ENCODE assay signal across 7 mouse cellular contexts in genomic region chr4:127021989-127022626, GRCm38 (mm10). TPM values are rescaled to one million over a fixed set of nuclear protein-coding genes. Genes with fewer than 3 reads are reported as not detected.
DNase-seq lines count a peak whose midpoint lies in the region; ATAC-seq lines count a peak whose summit lies in the region.

No protein-coding gene starts in this region.

- H3K4me2 ChIP-seq in embryonic facial prominence, embryonic 12.5 days (replicated peaks): peak overlapping the region; percentile 81
- peak overlapping the region; percentile 97 for H3K4me2 ChIP-seq in limb, embryonic 13.5 days (replicated peaks)
- H3K4me2 ChIP-seq in midbrain, embryonic 16.5 days (ENCODE audit: low read length): peak overlapping the region; percentile 98

- WGBS in embryonic facial prominence, embryonic 12.5 days: under 1% methylated on average over 52 of the region's 53 CpGs
- WGBS in limb, embryonic 13.5 days: under 1% methylated on average over 53 of the region's 53 CpGs
- WGBS in midbrain, embryonic 16.5 days: under 1% methylated on average over 48 of the region's 53 CpGs

- H3K27me3 ChIP-seq in embryonic facial prominence, embryonic 12.5 days: no peaks in the 10 kb centered on the region
- H3K27me3 ChIP-seq in limb, embryonic 13.5 days: no peaks in the 10 kb centered on the region
- no peaks in the 10 kb centered on the region for H3K27me3 ChIP-seq in midbrain, embryonic 16.5 days (ENCODE audit: control insufficient read depth, insufficient read depth, low read depth, low read length)

- H3K9me3 ChIP-seq in embryonic facial prominence, embryonic 12.5 days: no peaks in the 10 kb centered on the region
- no peaks in the 10 kb centered on the region for H3K9me3 ChIP-seq in limb, embryonic 13.5 days
- no peaks in the 10 kb centered on the region for H3K9me3 ChIP-seq in midbrain, embryonic 16.5 days (replicated peaks; ENCODE audit: control insufficient read depth, low read length, poor library complexity, severe bottlenecking)

- H3K4me1 ChIP-seq in embryonic facial prominence, embryonic 12.5 days: peaks cover 25% of the 10 kb centered on the region
- peaks cover 34% of the 10 kb centered on the region for H3K4me1 ChIP-seq in limb, embryonic 13.5 days
- peaks cover 34% of the 10 kb centered on the region for H3K4me1 ChIP-seq in midbrain, embryonic 16.5 days (ENCODE audit: control insufficient read depth, insufficient read depth, low read length)

- H3K9ac ChIP-seq in embryonic facial prominence, embryonic 12.5 days: peak overlapping the region; percentile 100
- peak overlapping the region; percentile 100 for H3K9ac ChIP-seq in limb, embryonic 13.5 days
- peak overlapping the region; percentile 100 for H3K9ac ChIP-seq in midbrain, embryonic 16.5 days (ENCODE audit: low read depth, low read length)

- ATAC-seq in embryonic facial prominence, embryonic 12.5 days (ENCODE audit: insufficient number of reproducible peaks, insufficient read depth, low FRiP score, low TSS enrichment): peak; percentile 61
- peak; percentile 52 for ATAC-seq in limb, embryonic 13.5 days (ENCODE audit: low FRiP score, low read depth)
- ATAC-seq in midbrain, embryonic 16.5 days: peak; percentile 57

- peak overlapping the region; percentile 99 for H3K27ac ChIP-seq in embryonic facial prominence, embryonic 12.5 days
- H3K27ac ChIP-seq in limb, embryonic 13.5 days: peak overlapping the region; percentile 99
- H3K27ac ChIP-seq in midbrain, embryonic 16.5 days (ENCODE audit: low read length): peak overlapping the region; percentile 98

- H3K36me3 ChIP-seq in embryonic facial prominence, embryonic 12.5 days: peaks cover 33% of the 10 kb centered on the region
- peaks cover 41% of the 10 kb centered on the region for H3K36me3 ChIP-seq in limb, embryonic 13.5 days
- peaks cover 11% of the 10 kb centered on the region for H3K36me3 ChIP-seq in midbrain, embryonic 16.5 days (ENCODE audit: control insufficient read depth, insufficient read depth, low read length)

- H3K4me3 ChIP-seq in embryonic facial prominence, embryonic 12.5 days: peak overlapping the region; percentile 100
- H3K4me3 ChIP-seq in limb, embryonic 13.5 days: peak overlapping the region; percentile 99
- H3K4me3 ChIP-seq in midbrain, embryonic 16.5 days (ENCODE audit: low read depth, low read length): peak overlapping the region; percentile 100

- DNase-seq in adrenal gland, postnatal 25 days: peak; percentile 90
- peak; percentile 90 to 94 for DNase-seq in heart, adult 18-20 months
- DNase-seq in kidney, adult 8-10 months: peak; percentile 84 to 87
- DNase-seq in spleen, postnatal 10 days (ENCODE audit: low spot score in 2 of 2): peak; percentile 88 to 90

RNA-seq across cellular contexts. Expression of gene Sfpq, which starts 1.0 kb away (rescaled TPM):
- 203 and 286 TPM in 2 replicates for total RNA-seq in adrenal gland, postnatal 25 days (2021)
- polyA plus RNA-seq in embryonic facial prominence, embryonic 12.5 days (2016; fragmentation: Nextera tagmentation; extraction: Ambion mirVana): 168 and 187 TPM in 2 replicates
- total RNA-seq in heart, adult 18-20 months (2021): 10 to 100 TPM; 65.8 to 77.0 TPM
- 100.0 and 105 TPM in 2 replicates for polyA plus RNA-seq in limb, embryonic 13.5 days (2015; fragmentation: Nextera tagmentation; extraction: Ambion mirVana)
- 56.4 and 63.4 TPM in 2 replicates for polyA plus RNA-seq in midbrain, embryonic 16.5 days (2015; fragmentation: Nextera tagmentation; extraction: Ambion mirVana)

RNA-seq across cellular contexts. Expression of gene Zmym1, which starts 38.8 kb away (rescaled TPM):
- total RNA-seq in adrenal gland, postnatal 25 days (2021): 10.0 and 10.7 TPM in 2 replicates
- 23.8 and 27.1 TPM in 2 replicates for polyA plus RNA-seq in embryonic facial prominence, embryonic 12.5 days (2016; fragmentation: Nextera tagmentation; extraction: Ambion mirVana)
- 1 to 10 TPM; 6.1 to 8.6 TPM for total RNA-seq in heart, adult 18-20 months (2021)
- polyA plus RNA-seq in limb, embryonic 13.5 days (2015; fragmentation: Nextera tagmentation; extraction: Ambion mirVana): 22.1 and 24.5 TPM in 2 replicates
- 31.5 and 32.5 TPM in 2 replicates for polyA plus RNA-seq in midbrain, embryonic 16.5 days (2015; fragmentation: Nextera tagmentation; extraction: Ambion mirVana)

RNA-seq across cellular contexts. Expression of gene Zmym4, which starts 54.2 kb away (rescaled TPM):
- total RNA-seq in adrenal gland, postnatal 25 days (2021): 46.7 and 56.0 TPM in 2 replicates
- 35.2 and 36.4 TPM in 2 replicates for polyA plus RNA-seq in embryonic facial prominence, embryonic 12.5 days (2016; fragmentation: Nextera tagmentation; extraction: Ambion mirVana)
- 10 to 100 TPM; 20.0 to 23.1 TPM for total RNA-seq in heart, adult 18-20 months (2021)
- 27.8 and 31.0 TPM in 2 replicates for polyA plus RNA-seq in limb, embryonic 13.5 days (2015; fragmentation: Nextera tagmentation; extraction: Ambion mirVana)
- polyA plus RNA-seq in midbrain, embryonic 16.5 days (2015; fragmentation: Nextera tagmentation; extraction: Ambion mirVana): 27.8 and 28.5 TPM in 2 replicates

RNA-seq across cellular contexts. Expression of gene Zmym6, which starts 55.1 kb away (rescaled TPM):
- 20.3 and 21.6 TPM in 2 replicates for total RNA-seq in adrenal gland, postnatal 25 days (2021)
- 35.2 and 36.0 TPM in 2 replicates for polyA plus RNA-seq in embryonic facial prominence, embryonic 12.5 days (2016; fragmentation: Nextera tagmentation; extraction: Ambion mirVana)
- total RNA-seq in heart, adult 18-20 months (2021): 10 to 100 TPM in 1 of 2 experiments, 1 to 10 TPM in 1; 9.5 to 12.7 TPM
- polyA plus RNA-seq in limb, embryonic 13.5 days (2015; fragmentation: Nextera tagmentation; extraction: Ambion mirVana): 26.2 and 29.3 TPM in 2 replicates
- polyA plus RNA-seq in midbrain, embryonic 16.5 days (2015; fragmentation: Nextera tagmentation; extraction: Ambion mirVana): 41.0 and 44.3 TPM in 2 replicates

Comparison
In these comparisons a context has a peak if more than half of its experiments do, and no peak if none do; other contexts are left out.
1. Peak in every context shown above with its lines: DNase-seq, ATAC-seq, H3K4me3 ChIP-seq and H3K27ac ChIP-seq.